Mouse (Mus musculus): ENCODE results near the gene Srrm4. TPM values are rescaled to one million over a fixed set of nuclear protein-coding genes. Genes with fewer than 3 reads are reported as not detected.

Srrm4 gene
- polyA plus RNA-seq, 1 experiment, result not detected

DNA sequence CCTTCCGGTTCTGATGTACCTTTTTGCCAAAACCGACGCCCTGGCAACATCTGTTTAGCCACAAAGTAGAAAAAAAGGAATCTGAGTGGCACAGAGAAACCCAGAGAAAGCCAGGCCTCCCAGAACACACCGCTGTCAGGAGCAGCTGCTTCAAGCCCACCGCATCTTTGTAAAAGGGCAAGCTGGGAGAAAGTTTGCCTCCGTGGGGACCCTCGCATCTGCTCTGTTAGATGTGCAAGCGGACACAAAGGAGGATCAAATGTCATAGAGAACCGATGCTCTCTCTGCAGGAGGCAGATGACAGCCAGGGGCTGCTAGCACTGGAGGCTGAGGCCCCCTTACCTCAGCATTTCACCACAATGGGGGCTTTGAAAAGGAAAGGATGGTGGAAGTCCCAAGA, 18.3 kb downstream of the Srrm4 start:
- WGBS, result 52% methylated on average over 9 of the region's 9 CpGs
- Histone ChIP-seq H3K27ac (ENCODE audit: insufficient read depth, low read depth, low read length) (no peak overlapping the region), H3K4me3 (ENCODE audit: insufficient read depth, low read depth, low read length) (no peak overlapping the region), H3K4me1 (ENCODE audit: control insufficient read depth, insufficient read depth, low read length) (peaks cover 29% of the 10 kb centered on the region)
- TF ChIP-seq CTCF (IDR thresholded peaks at IDR 0.05; ENCODE audit: insufficient read depth, low read depth, low read length) (no peak), POLR2A (IDR thresholded peaks at IDR 0.05; ENCODE audit: insufficient read depth, low read depth, low read length) (no peak)

DNA sequence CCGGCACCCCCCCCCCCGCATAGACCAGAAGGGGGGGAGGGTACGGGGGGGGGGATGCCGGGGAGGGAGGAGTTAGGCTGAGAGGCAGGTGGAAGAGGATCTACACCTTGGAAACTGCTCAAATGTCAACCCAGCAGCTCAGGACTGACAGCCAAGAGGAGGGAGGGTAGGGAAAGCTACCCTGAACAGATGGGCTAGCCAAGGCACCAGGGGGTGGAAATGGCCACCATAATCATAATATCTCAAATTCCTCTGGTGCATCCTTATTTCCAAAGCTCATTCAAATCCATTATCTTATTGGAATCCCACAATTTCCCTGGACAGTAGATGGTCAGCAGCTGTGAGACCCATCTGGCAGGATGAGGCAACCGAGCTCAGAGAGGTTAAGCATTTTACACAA, 19.7 kb downstream of the Srrm4 start:
- WGBS, result 35% methylated on average over 5 of the region's 5 CpGs
- no peak overlapping the region for H3K27ac ChIP-seq (ENCODE audit: insufficient read depth, low read depth, low read length)
- H3K4me1 ChIP-seq (ENCODE audit: control insufficient read depth, insufficient read depth, low read length), result peaks cover 27% of the 10 kb centered on the region
- TF ChIP-seq POLR2A (IDR thresholded peaks at IDR 0.05; ENCODE audit: insufficient read depth, low read depth, low read length) (no peak), CTCF (IDR thresholded peaks at IDR 0.05; ENCODE audit: insufficient read depth, low read depth, low read length) (no peak)
- no peak overlapping the region for H3K4me3 ChIP-seq (ENCODE audit: insufficient read depth, low read depth, low read length)

DNA sequence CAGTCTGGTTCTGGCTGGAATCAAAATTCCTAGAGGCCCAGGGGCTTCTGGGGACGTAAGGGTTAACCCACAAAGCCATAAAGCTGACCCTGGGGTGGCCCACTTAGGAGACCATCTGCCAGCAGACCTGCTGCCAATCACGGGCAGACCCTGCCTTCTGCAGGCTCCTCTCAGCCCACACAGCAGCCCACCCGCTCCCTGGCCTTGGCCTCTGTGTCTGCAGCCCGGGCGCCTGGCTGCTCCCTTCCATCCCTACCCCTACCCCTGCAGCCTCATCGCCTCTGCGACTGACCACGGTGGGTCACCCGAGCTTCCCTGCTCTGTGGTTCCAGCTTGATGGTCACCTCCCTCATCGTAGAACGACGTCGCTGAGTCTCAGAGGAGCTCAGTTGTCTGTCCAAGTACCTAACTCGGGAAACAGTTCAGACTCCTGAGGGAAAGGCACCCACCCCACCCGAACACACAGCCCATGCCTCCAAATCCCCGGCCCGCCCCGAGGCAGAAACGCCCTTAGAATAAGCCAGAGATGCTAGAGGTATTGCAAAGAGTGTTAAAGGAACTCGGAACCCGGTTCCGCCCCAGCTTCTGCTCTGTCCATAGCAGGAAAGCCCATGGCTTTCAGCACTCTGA, 20.3 kb downstream of the Srrm4 start:
- H3K4me1 ChIP-seq (ENCODE audit: control insufficient read depth, insufficient read depth, low read length), result peaks cover 32% of the 10 kb centered on the region
- WGBS, result 46% methylated on average over 22 of the region's 22 CpGs
- TF ChIP-seq POLR2A (IDR thresholded peaks at IDR 0.05; ENCODE audit: insufficient read depth, low read depth, low read length) (no peak), CTCF (IDR thresholded peaks at IDR 0.05; ENCODE audit: insufficient read depth, low read depth, low read length) (no peak)
- no peak overlapping the region for H3K27ac ChIP-seq (ENCODE audit: insufficient read depth, low read depth, low read length)
- H3K4me3 ChIP-seq (ENCODE audit: insufficient read depth, low read depth, low read length), result no peak overlapping the region

DNA sequence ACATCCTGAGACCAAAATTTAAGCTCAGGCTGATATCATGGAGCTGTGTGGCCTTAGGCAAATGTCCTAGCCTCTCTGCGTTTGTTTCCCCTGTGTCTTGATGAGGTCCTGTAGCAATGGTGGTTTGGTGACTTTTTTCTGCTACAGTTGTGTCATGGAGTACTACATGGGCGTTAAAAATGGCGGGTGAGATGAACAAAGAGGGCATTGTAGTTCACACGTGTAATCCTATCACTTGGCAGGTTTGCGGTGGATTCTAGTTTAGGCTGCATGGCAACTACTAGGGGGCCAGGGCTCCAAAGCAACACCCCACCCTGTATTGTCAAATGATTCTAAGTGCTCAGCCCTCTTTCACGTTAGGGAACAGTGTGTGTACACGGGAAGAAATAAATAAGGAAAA, 21.1 kb downstream of the Srrm4 start:
- H3K4me1 ChIP-seq (ENCODE audit: control insufficient read depth, insufficient read depth, low read length), result peaks cover 35% of the 10 kb centered on the region
- no peak overlapping the region for H3K4me3 ChIP-seq (ENCODE audit: insufficient read depth, low read depth, low read length)
- 73% methylated on average over 7 of the region's 7 CpGs for WGBS
- no peak for TF ChIP-seq POLR2A (IDR thresholded peaks at IDR 0.05; ENCODE audit: insufficient read depth, low read depth, low read length)
- TF ChIP-seq CTCF (IDR thresholded peaks at IDR 0.05; ENCODE audit: insufficient read depth, low read depth, low read length), result no peak
- H3K27ac ChIP-seq (ENCODE audit: insufficient read depth, low read depth, low read length), result no peak overlapping the region

DNA sequence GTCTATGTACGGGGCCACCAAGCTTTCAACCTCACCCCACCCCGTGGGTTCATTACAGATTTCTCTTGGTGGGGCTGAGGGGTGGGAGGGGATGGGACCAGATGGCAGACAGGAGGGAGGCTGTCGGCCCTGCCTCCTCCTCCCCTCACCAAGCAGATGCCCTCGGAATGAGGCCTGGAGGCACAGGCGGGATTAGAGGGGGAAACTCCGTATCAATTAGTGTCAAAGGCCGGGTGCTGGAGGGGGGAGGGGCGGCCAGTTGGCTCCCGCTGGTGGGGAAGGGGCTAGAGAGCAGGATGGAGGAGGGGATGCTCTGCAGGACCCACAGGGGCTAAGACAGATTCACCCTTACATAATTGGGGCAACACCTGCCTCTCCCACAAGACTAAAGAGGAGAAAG, 22.0 kb downstream of the Srrm4 start:
- 15% methylated on average over 9 of the region's 9 CpGs for WGBS
- Histone ChIP-seq H3K4me1 (ENCODE audit: control insufficient read depth, insufficient read depth, low read length) (peaks cover 37% of the 10 kb centered on the region), H3K27ac (ENCODE audit: insufficient read depth, low read depth, low read length) (no peak overlapping the region), H3K4me3 (ENCODE audit: insufficient read depth, low read depth, low read length) (no peak overlapping the region)
- TF ChIP-seq CTCF (IDR thresholded peaks at IDR 0.05; ENCODE audit: insufficient read depth, low read depth, low read length), result no peak
- no peak for TF ChIP-seq POLR2A (IDR thresholded peaks at IDR 0.05; ENCODE audit: insufficient read depth, low read depth, low read length)

DNA sequence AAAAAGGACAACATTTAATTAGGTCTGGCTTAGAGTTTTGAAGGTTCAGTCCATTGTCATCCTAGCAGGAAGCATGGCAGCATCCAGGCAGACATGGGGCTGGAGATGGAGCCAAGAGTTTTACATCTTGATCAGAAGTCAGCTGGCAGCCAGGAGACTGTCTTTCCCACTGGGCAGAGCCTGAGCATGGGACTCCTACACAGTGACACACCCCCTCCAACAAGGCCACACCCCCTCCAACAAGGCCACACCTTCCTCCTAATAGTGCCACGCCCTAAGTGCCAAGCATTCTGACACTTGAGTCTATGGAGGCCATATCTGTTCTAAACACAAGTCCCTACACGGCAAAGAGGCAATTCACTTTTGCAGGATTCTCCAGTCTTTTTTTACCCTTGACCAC, 23.6 kb downstream of the Srrm4 start:
- TF ChIP-seq CTCF (IDR thresholded peaks at IDR 0.05; ENCODE audit: insufficient read depth, low read depth, low read length) (no peak), POLR2A (IDR thresholded peaks at IDR 0.05; ENCODE audit: insufficient read depth, low read depth, low read length) (no peak)
- no peak overlapping the region for H3K4me3 ChIP-seq (ENCODE audit: insufficient read depth, low read depth, low read length)
- WGBS, result 96% methylated on average over 2 of the region's 2 CpGs
- H3K27ac ChIP-seq (ENCODE audit: insufficient read depth, low read depth, low read length), result no peak overlapping the region
- peaks cover 39% of the 10 kb centered on the region for H3K4me1 ChIP-seq (ENCODE audit: control insufficient read depth, insufficient read depth, low read length)

DNA sequence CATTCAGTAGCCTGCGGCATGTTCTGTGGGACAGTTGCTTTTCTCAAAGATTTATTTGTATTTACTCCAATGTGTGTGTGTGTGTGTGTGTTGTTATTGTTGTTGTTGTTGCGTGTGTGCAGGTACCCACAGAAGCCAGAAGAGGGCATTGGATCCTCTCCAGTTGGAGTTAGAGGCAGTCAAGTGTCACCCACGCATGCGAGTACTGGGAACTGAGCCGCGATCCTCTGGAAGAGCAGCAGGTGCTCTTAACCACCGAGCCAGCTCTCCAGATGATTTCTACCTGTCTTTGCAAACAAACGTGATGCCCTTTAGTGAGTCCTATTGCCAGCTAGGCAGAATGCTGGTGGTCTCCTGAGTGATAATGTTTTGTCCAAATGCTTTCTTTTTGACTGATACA, 24.3 kb downstream of the Srrm4 start:
- Histone ChIP-seq H3K4me3 (ENCODE audit: insufficient read depth, low read depth, low read length) (no peak overlapping the region), H3K27ac (ENCODE audit: insufficient read depth, low read depth, low read length) (no peak overlapping the region), H3K4me1 (ENCODE audit: control insufficient read depth, insufficient read depth, low read length) (peaks cover 34% of the 10 kb centered on the region)
- WGBS, result 92% methylated on average over 8 of the region's 8 CpGs
- TF ChIP-seq POLR2A (IDR thresholded peaks at IDR 0.05; ENCODE audit: insufficient read depth, low read depth, low read length), result no peak
- no peak for TF ChIP-seq CTCF (IDR thresholded peaks at IDR 0.05; ENCODE audit: insufficient read depth, low read depth, low read length)

DNA sequence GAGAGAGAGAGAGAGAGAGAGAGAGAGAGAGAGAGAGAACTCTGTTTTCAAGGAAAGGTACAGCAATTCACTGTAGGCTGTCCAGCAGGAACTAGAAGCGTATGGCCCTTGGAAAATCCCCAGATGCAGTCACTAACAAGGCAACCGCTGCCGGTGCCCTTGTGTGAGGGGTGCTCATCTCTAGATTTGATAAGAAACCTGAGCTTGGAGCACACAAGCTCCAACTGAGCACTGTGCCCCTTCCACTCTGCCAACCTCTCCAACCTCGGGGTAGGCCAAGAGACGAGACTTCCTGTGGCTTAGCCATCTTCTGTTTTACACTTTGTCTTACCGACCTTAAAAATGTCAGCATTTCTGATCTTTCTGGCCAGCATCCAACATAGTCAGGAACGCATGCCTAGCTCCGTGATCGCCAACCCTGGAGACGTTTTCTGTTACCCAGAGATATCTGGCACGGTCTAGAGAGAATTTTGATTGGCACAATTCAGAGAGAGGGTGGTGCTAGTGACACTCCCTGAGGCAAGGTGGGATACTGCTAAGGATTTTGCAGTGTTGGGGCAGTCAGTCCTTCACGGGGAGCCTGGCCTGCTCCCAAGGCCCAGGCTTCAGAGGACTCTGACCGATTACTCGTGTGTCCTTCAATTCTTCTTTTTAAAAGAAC, 25.1 kb downstream of the Srrm4 start:
- H3K27ac ChIP-seq (ENCODE audit: insufficient read depth, low read depth, low read length), result no peak overlapping the region
- 68% methylated on average over 14 of the region's 14 CpGs for WGBS
- H3K4me1 ChIP-seq (ENCODE audit: control insufficient read depth, insufficient read depth, low read length), result peaks cover 36% of the 10 kb centered on the region
- H3K4me3 ChIP-seq (ENCODE audit: insufficient read depth, low read depth, low read length), result no peak overlapping the region
- TF ChIP-seq POLR2A (IDR thresholded peaks at IDR 0.05; ENCODE audit: insufficient read depth, low read depth, low read length), result no peak
- no peak for TF ChIP-seq CTCF (IDR thresholded peaks at IDR 0.05; ENCODE audit: insufficient read depth, low read depth, low read length)

DNA sequence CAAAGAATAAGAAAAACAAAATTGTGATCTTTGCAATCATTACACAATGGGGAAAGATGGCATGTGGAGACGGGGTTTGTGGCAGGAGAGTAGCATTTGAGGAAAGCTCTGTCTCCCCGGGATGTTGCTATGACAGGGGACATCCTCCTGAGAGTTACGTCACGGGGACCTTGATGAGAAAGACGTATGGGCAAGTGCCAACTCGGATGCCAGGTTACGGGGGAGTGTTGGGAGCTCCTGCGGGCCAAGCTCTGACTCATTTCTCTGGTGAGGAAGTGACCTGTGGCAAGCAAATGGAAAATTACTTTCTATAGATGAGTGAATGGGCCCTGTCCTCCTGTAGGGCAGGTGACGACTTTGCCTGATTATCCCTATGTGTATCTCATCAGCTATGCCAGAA, 26.0 kb downstream of the Srrm4 start:
- WGBS, result 70% methylated on average over 9 of the region's 9 CpGs
- peaks cover 30% of the 10 kb centered on the region for H3K4me1 ChIP-seq (ENCODE audit: control insufficient read depth, insufficient read depth, low read length)
- no peak overlapping the region for H3K4me3 ChIP-seq (ENCODE audit: insufficient read depth, low read depth, low read length)
- no peak for TF ChIP-seq CTCF (IDR thresholded peaks at IDR 0.05; ENCODE audit: insufficient read depth, low read depth, low read length)
- TF ChIP-seq POLR2A (IDR thresholded peaks at IDR 0.05; ENCODE audit: insufficient read depth, low read depth, low read length), result no peak
- H3K27ac ChIP-seq (ENCODE audit: insufficient read depth, low read depth, low read length), result no peak overlapping the region
